Mouse (Mus musculus) ES-E14 (cell line): ENCODE measurements around the gene Zc3h12a.

Source experiments
- CHD2 ChIP-seq: IDR thresholded peaks from 2 replicates; pipeline ENCODE4 v1.6.1; 2014; ENCODE audit warnings: mild to moderate bottlenecking, low read depth, low read length, inconsistent platforms
- HCFC1 ChIP-seq: IDR thresholded peaks from 2 replicates; pipeline ENCODE4 v1.6.1; 2012; ENCODE audit warnings: low read length, inconsistent platforms, borderline replicate concordance; ENCODE audit not compliant: insufficient read depth
- MAFK ChIP-seq: IDR thresholded peaks from 2 replicates; pipeline ENCODE4 v1.6.1; 2014; ENCODE audit warnings: mild to moderate bottlenecking, low read depth, low read length, inconsistent platforms; ENCODE audit not compliant: insufficient read depth
- ZC3H11A ChIP-seq: IDR thresholded peaks from 2 replicates; pipeline ENCODE4 v1.6.1; 2012; ENCODE audit warnings: low read depth, mild to moderate bottlenecking, inconsistent platforms, low read length, borderline replicate concordance
- ZNF384 ChIP-seq: IDR thresholded peaks from 2 replicates; pipeline ENCODE4 v1.6.1; 2012; ENCODE audit warnings: low read depth, low read length, inconsistent platforms

DNA sequence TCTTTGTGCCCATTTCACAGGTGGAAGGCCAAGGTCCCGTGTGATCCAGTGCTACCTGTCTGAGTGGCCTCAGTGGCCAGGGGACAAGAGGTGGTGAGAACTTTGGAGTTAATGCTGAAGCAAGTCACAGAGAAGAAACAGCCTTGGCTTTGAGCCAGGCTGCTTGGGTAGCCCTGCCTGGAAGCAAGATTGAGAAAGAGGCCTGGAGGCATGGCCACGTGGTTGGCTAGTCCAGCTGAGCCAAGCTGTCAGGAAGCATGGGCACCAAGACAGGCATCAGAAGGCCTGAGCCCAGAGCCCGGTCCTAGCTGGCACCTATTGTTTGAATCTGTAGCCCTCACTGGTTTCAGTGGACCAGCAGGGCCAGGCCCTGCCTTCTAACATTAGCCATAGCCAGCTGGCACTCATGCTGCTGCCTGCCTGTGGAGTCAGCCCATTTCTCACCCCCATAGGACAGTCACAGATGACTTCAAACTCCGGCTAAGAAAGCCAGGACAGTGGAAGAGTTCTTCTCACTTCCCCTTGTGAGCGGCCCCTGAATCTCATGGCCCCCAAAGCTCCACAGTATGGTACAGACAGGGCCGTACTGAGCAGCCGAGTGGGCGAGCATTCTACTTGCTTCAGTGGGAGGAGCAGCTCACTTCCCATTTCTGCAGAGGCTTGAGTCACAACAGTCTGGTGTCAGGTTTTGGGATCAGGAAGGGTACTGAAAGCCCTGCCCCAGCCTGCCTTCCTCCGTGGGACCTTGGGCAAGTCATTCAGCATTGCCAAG is 11.4 kb downstream of the Zc3h12a start:
- TF ChIP-seq ZC3H11A (no peak), HCFC1 (no peak), CHD2 (no peak), ZNF384 (no peak), MAFK (no peak)
